Mouse (Mus musculus): ENCODE data around the gene Ncam1.
A peak's percentile ranks its signal among the peaks of the same experiment; 100 is the strongest.

The Ncam1 gene

DNA sequence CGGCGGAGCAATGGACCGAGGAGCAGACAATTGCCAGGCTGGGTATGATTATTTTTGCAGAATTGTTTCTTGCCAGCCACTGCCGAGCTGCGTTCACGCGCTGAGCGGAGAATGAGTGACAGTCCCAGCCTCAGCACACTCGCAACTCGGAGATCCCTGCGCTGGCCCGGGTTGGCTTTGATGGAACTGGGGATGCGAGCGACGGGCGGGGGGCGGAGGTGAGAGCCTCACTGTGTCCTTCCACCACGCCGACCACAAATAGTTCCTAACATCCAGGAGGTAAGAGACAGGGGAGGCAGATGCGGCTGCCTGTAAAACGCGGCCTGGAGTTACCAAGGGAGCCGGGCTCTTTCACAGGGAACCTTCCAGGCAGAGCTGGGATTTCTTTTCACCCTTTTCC, at the start of gene Ncam1:
Gene Ncam1 (minus strand): TSS at position 120 of the 400 bp plus-strand sequence.
- peak; percentile 80 for DNase-seq (ENCODE audit: low spot score)

DNA sequence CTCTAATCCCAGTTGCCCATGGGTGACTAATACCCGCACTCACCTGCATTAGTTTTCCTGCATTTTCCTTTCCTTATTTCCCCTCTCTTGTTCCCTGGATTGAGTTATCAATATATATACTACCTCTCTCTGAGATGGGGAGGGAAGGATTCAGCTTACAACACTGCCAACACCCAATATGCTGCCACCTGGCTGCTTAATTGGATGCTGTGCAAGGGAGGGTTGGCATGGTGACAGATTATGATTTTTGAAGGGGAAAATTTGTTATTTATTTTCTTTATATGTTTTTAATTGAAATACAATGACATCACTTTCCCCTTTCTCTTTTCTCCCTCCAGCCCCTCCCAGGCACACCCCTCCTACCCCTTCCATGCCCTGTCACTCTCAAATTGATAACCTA, 35.3 kb upstream of the Ncam1 start:
- no peak for DNase-seq (ENCODE audit: low spot score)

DNA sequence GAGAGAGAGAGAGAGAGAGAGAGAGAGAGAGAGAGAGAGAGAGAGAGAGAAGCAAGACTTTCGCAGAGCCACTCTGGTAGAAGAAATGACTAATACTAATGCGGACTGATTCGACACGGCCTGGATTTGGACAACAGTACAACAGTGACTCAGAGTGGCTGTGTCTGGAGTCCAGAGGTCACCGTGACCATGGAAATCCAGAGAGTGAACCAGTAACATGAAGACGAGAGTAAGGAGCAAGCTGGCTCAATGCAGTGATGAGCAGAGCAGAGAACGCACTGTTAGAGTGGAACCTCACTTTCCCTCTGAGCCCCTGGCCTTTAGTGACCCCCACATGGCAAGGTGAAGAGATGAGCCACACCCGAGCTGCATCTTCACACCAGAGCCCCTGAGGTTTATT, 28.9 kb upstream of the Ncam1 start:
- DNase-seq (ENCODE audit: low spot score): peak; percentile 72

DNA sequence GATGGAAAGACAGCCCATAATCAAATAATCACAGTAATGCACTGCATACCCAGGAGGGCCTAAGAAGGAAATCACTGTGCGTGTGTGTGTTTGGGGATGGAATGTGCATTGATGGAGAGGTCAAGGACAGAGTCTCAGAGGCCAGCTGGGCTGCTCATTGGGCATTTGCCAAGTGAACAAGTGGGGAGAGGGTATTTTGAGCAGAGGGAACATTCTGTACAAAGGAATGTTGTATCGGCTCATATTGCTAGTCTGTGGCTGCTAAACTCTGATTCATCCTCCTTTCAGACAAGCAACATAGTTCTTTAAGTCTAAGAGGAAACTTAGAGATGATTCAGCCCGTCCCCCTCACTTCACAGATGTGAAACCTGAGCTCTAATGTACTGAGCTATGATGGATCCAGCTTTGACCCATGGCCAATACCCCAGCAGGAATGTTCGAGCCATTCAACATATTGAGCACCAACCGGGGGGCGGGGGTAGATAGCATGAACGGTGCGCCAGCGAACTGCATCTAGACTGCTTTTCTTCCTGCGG, 17.5 kb upstream of the Ncam1 start:
- no peak for DNase-seq (ENCODE audit: low spot score)

DNA sequence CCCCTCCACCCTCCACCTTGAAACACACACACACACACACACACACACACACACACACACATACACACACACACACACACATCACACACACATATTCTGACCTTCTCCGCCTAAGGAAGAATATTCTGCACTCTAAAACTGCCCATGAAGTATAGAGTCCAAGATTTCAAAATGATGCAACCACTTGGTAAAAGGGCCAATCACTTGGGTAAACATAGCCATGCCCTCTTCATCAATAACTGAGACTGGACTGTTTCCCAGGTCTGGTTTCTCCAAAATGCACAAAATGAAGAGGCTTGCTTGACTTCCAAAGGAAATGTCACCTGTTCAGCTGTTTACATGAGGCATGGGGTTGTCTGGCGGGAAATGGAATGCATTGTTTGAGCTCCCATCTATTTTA, 15.7 kb upstream of the Ncam1 start:
- no peak for DNase-seq (ENCODE audit: low spot score)

DNA sequence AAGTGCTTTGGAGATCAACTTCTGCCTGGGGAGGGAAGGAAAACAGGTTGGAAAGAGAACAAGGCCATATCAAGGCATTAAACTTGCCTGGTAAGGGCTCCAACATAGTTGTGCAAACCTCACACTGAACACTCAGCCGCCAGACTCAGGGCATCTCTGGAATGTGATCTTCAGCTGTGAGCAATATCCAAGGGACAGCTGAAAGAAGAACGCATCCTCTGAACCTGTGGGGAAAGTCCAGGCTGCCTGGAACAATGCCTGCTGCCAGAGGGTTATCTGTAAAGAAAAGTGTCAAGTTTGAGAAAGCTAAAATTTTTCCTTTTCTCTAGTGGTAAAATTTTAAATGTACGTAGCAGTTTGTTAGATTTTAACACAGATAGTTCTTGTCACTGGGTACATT, 4.5 kb upstream of the Ncam1 start:
- no peak for DNase-seq (ENCODE audit: low spot score)

DNA sequence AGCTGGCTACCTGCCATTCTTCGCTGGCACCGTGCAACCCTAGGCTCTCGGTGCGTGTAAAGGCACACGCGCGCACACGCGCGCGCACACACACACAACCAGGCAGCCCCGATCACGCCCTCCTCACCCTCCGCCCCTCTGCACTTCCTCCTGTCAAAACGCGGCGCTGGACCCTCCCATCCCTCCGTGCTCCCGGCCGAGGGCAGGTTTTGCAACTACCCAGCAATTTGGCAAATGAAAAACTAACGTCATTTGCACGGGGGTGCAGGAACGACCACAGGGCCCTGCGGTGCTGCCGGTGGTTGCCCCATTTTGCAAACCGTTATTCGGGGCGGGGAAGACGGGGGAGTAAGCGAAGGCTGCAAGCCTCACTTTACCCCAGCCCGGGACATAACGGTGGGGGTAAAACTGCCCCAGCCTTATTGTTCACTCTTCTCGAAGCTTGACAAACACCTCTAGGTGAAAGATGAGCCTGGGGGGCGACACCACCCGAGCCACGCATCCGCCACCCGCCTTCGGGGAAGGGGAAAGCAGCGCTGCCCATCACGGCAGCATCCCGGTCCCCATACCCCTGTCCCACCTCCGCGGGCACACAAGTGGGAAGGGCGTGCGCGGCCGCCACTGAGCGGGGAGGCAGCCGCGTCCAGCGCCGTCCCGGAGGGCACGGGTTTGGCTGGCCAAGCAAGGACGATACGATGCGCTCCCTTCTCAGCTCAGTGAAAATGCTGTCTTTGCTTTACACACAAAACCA, 729 bp downstream of the Ncam1 start:
- DNase-seq (ENCODE audit: low spot score): peak; percentile 53

DNA sequence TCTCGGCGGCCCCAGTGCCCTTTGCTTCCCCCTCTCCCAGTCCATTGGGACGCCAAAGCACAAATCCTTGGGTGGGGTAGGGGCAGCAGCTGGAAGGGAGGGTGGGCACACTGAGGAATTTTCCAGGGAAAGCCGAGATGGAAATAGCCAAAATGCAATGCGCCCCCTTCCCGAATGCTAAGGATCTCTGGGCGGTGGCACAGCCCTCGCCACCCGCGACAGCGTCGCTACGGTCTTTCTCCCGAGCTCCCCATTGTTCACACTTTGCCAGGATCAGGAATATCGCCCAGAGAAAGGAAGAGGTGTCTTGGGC, 1.3 kb downstream of the Ncam1 start:
- DNase-seq (ENCODE audit: low spot score): no peak

DNA sequence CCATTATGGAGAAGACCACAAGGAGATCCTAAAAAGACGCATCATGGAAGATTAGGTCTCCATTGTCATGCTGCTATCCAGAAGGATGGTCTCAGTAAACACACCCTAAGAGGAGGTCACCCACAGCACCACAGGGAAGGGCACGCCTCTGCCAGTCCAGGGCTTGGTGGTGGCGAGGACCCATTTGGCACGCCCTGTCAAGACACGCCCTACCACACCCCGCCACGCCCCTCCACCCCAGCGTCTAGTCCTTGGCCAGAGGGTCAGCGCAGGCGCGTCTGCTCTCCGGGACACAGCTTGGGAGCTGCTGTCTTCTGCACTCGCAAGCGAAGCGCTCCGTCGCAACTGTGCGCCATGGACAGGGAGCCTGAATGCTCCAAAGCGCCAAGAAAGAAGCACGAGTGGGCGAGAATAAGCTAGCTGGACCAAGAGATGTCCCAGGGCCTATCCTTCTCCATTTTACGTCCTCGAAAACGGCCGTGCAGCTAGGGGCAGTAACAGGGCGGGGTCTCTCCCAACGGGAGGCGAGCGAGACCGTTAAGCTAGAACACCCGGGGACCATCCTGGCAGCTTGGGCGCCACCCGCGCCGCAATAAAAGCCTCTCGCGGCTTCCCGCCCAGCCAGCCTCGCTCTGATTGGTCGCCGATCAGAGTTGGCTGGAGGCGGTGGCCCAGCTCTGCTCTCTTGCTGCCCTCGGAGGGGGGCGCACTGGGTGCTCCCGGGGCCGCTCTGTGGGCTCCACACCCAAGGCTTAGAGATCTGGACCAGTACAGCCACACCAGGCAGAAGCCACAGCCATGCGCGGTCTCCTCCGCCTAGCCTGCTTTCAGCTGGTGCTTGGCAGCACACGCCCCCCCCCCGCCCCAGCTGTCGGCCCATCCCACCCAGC, 1.9 kb downstream of the Ncam1 start:
- peak; percentile 23 for DNase-seq (ENCODE audit: low spot score)

DNA sequence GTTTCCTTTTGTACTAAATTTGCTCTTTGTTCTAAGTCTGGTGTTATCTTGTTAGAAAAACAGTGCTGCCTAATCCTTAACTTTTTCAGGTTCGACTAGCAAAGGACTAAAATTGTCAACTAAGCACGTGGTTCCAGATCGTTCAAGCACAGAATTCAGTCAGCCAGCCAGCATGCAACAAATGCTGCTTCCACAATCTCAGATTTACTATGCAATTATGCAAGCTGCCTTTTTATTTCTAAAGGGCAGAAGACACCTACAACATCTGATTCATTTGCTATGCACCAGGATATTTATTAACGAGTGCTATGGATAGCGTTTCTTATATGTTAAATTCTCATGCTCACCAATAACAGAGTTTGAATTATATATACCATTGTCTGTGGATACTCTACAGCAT, 2.8 kb downstream of the Ncam1 start:
- DNase-seq (ENCODE audit: low spot score): no peak

DNA sequence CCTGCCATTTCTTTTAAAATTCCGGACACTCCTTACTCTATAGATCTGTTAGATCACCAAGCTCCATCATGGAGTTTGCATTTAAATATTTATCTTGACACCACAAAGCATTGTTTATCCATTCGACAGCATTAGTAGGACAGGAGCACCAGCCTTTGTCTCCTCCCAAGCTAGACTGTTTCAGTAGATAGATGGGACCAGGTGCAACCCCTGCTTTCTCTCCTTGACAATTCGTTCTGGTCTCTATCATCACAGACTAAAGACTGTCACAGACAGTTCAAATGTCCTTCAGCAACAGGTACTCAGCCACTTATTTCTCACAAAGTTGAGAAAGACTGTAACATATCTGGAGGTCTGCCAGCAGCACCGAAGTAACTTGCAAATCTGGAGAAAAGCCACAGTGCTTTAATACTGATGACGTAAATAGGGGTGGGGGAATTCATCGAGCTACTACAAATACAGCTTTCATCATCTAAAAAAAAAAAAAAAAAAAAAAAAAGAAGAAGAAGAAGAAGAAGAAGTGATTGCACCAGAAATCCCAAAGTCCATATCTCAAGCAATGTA, 4.7 kb downstream of the Ncam1 start:
- peak; percentile 15 for DNase-seq (ENCODE audit: low spot score)

DNA sequence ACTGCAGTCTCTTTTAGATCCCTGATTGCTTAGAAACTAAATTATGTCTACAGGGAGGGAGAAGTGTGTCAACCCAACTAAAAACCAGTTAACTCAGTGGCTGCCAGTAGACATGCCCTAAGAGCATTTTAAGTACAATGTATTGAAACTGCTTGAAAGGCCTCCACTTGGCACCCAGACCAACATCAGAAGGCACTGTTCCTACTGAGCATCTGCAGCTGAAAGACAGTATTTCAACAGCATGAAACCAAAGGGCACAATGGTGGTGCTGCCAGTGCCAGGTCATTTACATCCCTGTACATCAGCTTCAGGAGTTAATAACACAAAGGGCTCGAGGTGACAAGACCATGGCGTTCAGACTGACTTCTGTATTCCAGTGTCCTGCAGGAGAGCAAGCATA, 5.5 kb downstream of the Ncam1 start:
- no peak for DNase-seq (ENCODE audit: low spot score)

DNA sequence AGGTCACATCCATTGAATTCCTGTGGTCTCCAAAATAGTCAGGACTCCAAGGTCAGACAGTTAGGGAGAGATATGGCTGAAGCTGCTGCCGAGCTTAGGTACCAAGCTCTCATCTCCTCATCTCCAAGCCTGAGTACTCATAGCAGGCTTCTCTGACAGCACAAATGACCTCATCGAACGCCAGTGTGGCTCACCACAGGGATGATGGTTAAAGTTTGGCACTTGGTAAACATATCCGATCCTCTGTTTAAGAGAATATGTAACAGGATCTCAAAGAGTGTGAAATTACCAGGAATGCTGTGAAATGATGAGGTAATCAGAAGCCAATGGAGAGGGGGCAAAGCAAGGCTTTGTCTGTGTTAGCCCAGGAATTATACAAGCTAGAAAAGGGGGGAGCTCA, 6.1 kb downstream of the Ncam1 start:
- DNase-seq (ENCODE audit: low spot score): no peak

DNA sequence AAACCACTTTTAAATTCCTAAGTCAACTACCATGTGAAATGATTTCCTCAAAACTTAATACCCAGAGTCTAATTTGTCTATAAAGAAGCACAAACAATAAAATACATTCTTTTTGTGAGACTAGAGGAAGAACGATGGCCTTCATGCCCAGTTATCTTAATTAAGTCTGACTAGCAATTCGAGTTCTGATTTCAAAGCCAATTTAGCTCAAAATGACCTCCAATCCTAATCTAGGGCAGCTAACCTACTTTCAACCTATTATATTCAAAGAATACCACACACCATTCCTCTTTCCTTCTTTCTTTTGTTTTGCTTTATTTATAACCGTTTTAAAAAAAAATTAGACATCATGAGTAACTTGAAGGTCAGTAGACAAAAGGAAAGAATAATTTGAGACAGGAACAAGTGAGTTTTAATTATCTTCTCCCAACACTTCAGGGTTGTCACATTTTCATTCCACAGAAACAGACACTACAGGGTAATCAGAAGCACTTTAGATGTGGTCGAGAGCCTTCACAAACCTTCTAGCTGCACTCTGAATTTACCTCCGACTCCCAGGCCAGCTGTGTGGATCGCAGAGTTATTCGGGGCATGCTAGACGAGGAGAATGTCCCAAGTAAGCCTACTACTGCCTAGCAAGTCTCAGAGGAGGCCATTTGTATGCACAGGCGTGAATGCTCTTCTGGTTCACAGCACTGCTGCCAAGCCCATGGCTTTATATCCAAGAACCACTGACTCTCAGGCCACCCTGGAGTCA, 17.5 kb downstream of the Ncam1 start:
- no peak for DNase-seq (ENCODE audit: low spot score)

DNA sequence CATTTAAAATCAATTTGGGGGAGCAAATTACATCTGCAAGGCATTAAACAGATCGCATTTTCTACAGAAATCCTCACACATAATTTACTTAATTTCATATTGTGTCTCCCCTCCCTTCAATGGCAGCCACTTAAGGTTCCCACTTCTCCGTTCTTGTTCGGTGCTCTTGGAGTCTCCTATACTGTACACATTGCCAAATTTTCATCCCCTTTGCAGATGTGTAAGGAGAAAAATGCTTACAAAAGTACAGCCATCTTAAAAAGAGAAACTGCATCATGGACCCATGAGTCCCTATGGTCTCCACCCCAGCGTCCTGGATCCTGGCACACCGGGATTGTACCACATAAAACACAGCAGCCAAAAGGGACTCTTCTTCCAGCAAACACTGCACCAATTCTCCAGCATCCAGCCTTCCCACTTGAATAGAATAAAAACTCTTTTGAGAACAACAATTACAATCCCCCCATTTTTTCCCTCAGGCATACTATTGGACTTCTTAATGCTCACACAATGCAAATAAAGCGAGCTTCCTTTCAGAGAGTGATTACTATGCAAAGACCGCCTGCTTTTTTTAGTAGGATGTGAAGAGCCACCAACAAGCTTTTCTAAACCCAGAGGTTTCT, 21.6 kb downstream of the Ncam1 start:
- peak; percentile 30 for DNase-seq (ENCODE audit: low spot score)

DNA sequence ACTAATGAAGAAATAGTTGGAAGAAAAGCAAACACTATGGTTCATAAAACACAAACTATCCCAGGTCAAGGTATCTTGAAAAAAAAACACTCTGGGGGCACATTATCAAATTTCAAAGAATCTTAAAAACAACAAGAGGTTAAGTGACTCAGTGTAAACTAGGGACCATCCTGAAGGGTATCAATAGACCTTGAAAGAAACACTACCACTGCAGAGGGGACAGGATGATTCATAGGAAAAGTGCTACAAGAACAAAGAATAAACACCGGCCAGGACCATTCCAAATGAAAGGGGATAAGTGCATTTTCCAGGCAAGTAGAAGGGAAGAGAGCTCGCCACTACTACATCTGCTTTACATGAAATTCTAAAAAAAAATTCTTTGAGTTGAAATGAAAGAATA, 32.1 kb downstream of the Ncam1 start:
- DNase-seq (ENCODE audit: low spot score): no peak

DNA sequence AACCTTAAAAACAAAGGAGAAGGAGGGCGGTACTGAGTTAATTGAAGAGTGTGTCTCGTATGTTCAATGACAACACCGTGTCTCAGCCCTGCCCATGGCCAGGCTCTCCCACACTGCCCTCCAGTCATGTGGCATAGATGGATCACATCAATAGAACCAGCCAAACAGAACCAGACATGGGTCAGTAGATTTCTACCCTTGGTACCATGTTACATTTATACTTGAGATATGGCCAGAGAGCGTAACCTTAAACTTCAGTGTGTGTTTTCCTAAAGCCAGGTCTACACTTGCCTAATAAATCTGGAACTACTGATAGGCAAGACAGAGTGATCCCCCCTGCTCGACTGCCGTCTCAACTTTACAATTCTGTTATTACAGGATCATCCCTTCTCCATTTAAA, 38.2 kb downstream of the Ncam1 start:
- no peak for DNase-seq (ENCODE audit: low spot score)

DNA sequence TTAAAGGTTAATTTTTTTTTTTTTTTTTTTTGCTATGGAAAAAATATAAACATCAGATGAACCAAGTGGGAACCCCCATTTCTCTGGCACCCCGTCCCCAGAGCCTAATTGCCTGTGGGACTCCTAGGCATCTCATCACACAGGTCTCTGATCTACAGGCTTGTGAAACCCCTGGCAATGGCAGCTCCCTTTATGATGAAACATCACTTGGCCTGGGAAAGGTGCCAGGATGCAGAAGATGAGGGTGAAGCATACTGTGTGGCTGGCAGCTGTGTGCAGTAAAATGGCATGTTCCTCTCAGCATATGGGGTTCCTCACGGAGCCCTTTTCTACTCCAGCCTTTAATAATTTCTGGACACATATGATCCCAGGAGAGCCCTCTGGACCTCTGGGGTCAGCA, 40.3 kb downstream of the Ncam1 start:
- peak; percentile 89 for DNase-seq (ENCODE audit: low spot score)

DNA sequence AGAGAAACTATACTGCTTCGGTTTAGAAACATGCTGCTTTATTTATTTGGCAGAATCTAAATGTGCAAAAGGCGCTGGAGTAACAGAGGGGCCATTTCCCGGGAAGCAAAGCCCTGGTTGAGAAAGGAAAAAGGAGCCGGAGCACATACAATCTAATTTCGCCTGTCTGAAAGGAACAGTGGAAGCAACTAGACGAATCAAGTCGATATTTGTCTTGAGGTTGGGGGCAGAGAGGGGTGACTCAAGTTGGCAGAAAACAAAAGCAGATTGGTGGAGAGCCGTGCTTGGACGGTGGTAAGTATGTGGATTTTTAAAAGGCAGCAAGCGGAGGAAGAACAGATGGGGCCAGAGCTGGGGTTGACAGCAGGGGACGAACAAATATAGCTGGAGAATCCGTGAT, 40.7 kb downstream of the Ncam1 start:
- no peak for DNase-seq (ENCODE audit: low spot score)

DNA sequence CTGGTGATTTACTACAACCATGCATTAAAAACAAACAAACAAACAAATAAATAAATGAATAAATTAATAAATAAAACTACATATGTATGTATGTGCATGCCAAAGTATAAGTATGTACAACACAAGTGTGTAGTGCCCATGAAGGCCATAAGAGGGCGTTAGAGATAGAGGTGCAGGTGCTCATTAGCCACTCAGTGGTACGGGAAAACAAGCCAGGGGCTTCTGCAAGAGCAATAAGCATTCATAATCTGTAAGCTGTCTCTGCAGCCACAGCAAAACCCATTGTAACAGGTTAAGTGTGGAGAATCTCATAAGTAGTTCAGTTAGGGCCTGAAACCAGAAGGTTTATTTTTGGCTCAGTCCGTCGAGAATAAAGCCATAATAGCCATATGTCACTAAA, 41.1 kb downstream of the Ncam1 start:
- DNase-seq (ENCODE audit: low spot score): no peak

DNA sequence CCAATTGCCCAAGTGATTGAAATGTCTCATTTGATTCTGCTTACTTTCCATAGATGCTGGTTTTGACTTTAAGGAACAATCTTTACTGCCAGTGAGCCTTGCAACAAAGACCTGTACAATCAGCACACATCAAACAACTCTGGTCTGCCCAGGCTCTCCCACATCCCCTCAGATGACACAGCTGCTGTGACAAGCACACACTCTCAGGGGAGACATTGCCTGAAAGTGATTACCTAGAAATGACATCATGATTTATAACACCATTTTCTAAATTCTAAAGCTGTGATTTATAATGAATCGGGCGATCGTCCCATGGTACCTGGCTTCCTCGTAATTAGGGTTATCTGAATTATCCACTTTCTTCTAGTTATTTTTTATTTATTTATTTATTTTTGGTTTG, 42.0 kb downstream of the Ncam1 start:
- DNase-seq (ENCODE audit: low spot score): no peak

DNA sequence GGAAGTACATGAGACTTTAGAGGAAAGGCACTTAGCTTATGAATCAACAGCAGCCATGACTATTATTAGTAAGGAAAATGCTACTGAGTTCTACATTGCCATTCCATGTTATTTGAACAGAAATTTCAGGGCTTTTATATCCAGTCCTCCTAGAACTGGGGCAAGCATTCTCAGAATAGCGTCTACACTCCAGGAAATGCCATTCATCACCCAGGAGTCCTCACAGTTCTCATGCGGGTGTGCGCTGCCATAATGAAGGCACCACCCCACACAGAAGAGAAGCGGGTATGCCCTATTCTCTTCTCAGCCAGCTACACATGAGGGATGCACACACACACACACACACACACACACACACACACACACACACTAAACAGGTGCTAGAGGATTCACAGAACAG, 43.5 kb downstream of the Ncam1 start:
- no peak for DNase-seq (ENCODE audit: low spot score)

Data from adipocyte (in vitro differentiated cells).